Mouse (Mus musculus) brown adipose tissue, adult 24 weeks (tissue): ENCODE results near the gene Gm16181. TPM values are rescaled to one million over a fixed set of nuclear protein-coding genes. Genes with fewer than 3 reads are reported as not detected.

ENCODE experiments used
- H3K27ac ChIP-seq: fragments of 200-500 bp; replicated peaks from 2 replicates; pipeline ENCODE4 v1.5.1; 2012; ENCODE audit warnings: low read depth, mild to moderate bottlenecking, low read length
- H3K4me1 ChIP-seq: fragments of 200-500 bp; 2 replicates; pipeline ENCODE4 v1.6.1; 2012; ENCODE audit warnings: low read length, mixed read lengths; ENCODE audit not compliant: control insufficient read depth, insufficient read depth, insufficient read length
- H3K4me3 ChIP-seq: fragments of 200-500 bp; 2 replicates; pipeline ENCODE4 v1.5.1; 2012; ENCODE audit warnings: low read depth, mild to moderate bottlenecking, low read length, moderate library complexity; ENCODE audit not compliant: insufficient read depth
- polyA plus RNA-seq: library from polyadenylated mRNA; stranded (reverse); fragments of >200 nt; gene quantifications from 2 replicates; pipeline ENCODE4 v1.2.4, GENCODE M21; 2012; ENCODE audit not compliant: missing spikeins, insufficient read depth, insufficient read length

Gene Gm16181
- polyA plus RNA-seq, 1 experiment: not detected

GRCm38 (mm10) chr17:35204494-35205379 is 15.9 kb upstream of the Gm16181 start, which contains the start of gene Lta:
TSS of gene Lta (minus strand) at chr17:35205351.
- H3K4me3 ChIP-seq: no peak within 1 kb of the TSS
- peaks cover 3% of the 10 kb centered on the region for H3K4me1 ChIP-seq
- no peak within 1 kb of the TSS for H3K27ac ChIP-seq

GRCm38 (mm10) chr17:35205380-35205769 is 15.3 kb upstream of the Gm16181 start:
- H3K27ac ChIP-seq: no peak overlapping the region
- no peak overlapping the region for H3K4me3 ChIP-seq
- H3K4me1 ChIP-seq: peaks cover 6% of the 10 kb centered on the region; the same call in 1 of the 2 replicates

GRCm38 (mm10) chr17:35209785-35210535 is 10.7 kb upstream of the Gm16181 start:
- Histone ChIP-seq H3K27ac (peak overlapping the region; percentile 46), H3K4me1 (0 out of 2 replicates have a peak, but pooled peaks cover 3% of the 10 kb centered on the region), H3K4me3 (no peak overlapping the region)

GRCm38 (mm10) chr17:35210593-35210992 is 10.0 kb upstream of the Gm16181 start:
- H3K4me3 ChIP-seq: no peak overlapping the region
- peak overlapping the region; percentile 46; the same call in 1 of the 2 replicates for H3K27ac ChIP-seq
- H3K4me1 ChIP-seq: 0 out of 2 replicates have a peak, but pooled peaks cover 3% of the 10 kb centered on the region

GRCm38 (mm10) chr17:35213071-35213470 is 7.6 kb upstream of the Gm16181 start:
- H3K27ac ChIP-seq: no peak overlapping the region
- H3K4me3 ChIP-seq: no peak overlapping the region
- peaks cover 8% of the 10 kb centered on the region; the same call in 1 of the 2 replicates for H3K4me1 ChIP-seq

DNA sequence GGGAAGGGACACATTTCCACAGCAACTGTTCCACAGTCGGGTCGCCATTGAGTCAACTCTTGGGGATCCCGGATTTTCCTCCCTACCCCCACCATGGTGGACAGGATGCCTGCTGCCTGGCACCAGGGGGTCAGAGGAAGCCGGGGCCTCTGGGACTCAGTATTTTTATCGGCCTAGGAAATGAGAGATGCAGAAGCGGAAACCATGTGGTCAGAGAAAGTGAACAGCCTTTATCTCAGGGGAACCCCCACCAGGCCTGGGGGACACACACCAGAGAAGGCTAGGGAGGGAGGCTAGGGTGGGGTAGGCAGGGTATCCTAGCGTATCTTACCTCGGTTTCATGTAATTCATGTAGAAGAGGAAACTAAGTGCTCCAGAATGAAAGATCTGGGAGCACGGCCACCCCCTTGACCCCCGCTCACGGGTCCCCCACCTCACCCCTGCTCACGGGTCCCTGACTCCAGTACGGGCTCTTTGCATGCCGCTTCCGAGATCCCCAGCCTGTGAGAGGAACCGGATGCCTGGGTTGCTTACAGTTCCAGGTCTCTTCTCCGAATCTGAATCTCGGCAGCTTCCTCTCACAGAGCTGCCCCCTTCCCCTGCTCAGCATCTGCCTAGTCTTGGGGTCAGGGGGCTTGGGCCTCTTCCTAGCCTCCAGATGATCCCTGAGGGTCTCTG is 2.0 kb upstream of the Gm16181 start:
- H3K27ac ChIP-seq: peak overlapping the region; percentile 98
- H3K4me1 ChIP-seq: peaks cover 16% of the 10 kb centered on the region
- peak overlapping the region; percentile 32 for H3K4me3 ChIP-seq

DNA sequence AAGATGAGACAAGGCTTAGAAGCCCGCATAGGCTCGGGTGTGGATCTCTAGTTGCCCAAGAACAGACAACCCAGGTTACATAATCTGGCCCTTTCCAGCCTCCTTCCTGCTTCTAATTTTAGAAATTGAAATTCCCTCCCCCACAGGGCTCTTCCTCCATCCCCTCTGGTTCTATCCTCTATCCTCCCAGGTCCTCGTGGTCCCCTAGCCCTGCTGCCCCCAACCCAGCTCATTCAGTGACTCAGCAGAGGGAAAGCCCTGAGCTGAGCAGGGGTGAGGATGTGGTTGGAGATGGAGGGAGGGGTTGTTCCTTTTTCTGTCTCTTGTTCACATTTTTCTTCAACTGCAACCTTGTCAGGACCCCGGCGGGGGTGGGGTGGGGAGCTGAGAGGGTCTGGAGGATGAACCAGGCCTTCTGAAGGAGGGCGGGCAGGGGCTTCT is 1.0 kb upstream of the Gm16181 start:
- Histone ChIP-seq H3K4me1 (peaks cover 16% of the 10 kb centered on the region), H3K4me3 (peak overlapping the region; percentile 25; the same call in 1 of the 2 replicates), H3K27ac (peak overlapping the region; percentile 98)

GRCm38 (mm10) chr17:35222299-35222698 is 1.7 kb downstream of the Gm16181 start:
- H3K27ac ChIP-seq: peak overlapping the region; percentile 88
- H3K4me3 ChIP-seq: peak overlapping the region; percentile 49
- peaks cover 22% of the 10 kb centered on the region for H3K4me1 ChIP-seq

GRCm38 (mm10) chr17:35224641-35225040 is 4.0 kb downstream of the Gm16181 start:
- H3K27ac ChIP-seq: no peak overlapping the region

GRCm38 (mm10) chr17:35225456-35225855 is 4.8 kb downstream of the Gm16181 start:
- H3K4me1 ChIP-seq: peaks cover 9% of the 10 kb centered on the region
- no peak overlapping the region for H3K27ac ChIP-seq
- H3K4me3 ChIP-seq: no peak overlapping the region

More at GRCm38 (mm10) chr17:35224641-35225040, 4.0 kb downstream of the Gm16181 start:
- Histone ChIP-seq H3K4me1 (peaks cover 14% of the 10 kb centered on the region), H3K4me3 (no peak overlapping the region)

DNA sequence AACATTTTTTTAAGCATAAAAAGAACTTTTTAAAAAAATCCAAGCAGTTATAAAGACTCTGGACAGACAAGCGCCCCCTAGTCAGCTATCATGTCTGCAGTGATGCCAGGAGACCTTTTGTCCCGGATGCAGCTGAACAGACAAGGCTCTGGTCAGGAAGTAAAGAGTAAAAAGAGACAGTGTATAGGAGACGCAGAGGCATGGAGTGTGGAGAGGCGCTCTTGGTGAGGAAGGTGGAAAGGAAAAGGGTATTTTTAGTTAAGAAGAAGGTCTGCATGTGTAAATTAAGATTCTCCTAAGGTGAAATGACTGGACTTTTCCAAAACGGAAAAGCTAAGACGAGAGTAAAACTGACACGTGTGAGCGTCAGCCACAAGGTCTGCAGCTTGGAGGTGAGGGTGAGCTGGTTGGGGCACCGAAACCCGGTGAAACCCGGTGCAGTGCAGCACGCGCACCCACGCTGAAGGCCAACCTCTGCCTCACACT is 6.0 kb downstream of the Gm16181 start:
- H3K27ac ChIP-seq: 0 out of 2 replicates have a peak overlapping the region, but pooled peaks have one; percentile 33
- peaks cover 8% of the 10 kb centered on the region; the same call in 1 of the 2 replicates for H3K4me1 ChIP-seq
- no peak overlapping the region for H3K4me3 ChIP-seq

GRCm38 (mm10) chr17:35231022-35231421 is 10.4 kb downstream of the Gm16181 start:
- no peak overlapping the region for H3K4me3 ChIP-seq
- peaks cover 8% of the 10 kb centered on the region for H3K4me1 ChIP-seq
- H3K27ac ChIP-seq: no peak overlapping the region

- Histone ChIP-seq H3K4me1 (peaks cover 5% of the 10 kb centered on the region), H3K4me3 (no peak overlapping the region), H3K27ac (no peak overlapping the region)
These were observed 11.4 kb downstream of the Gm16181 start for GRCm38 (mm10) chr17:35232043-35232442.

- peaks cover 5% of the 10 kb centered on the region for H3K4me1 ChIP-seq
- H3K4me3 ChIP-seq: no peak overlapping the region
- H3K27ac ChIP-seq: peak overlapping the region; percentile 84; the same call in 1 of the 2 replicates
These were observed 12.0 kb downstream of the Gm16181 start for GRCm38 (mm10) chr17:35232659-35233058.
